Mouse (Mus musculus) B cell, adult 67 days (primary cell): ENCODE data around the gene Lins1. TPM values are rescaled to one million over a fixed set of nuclear protein-coding genes. Genes with fewer than 3 reads are reported as not detected.

ENCODE experiments used
- total RNA-seq, 2 experiments: library from RNA; stranded (reverse); gene quantifications; 4 replicates each; pipeline ENCODE4 v1.2.4; 2023

Gene Lins1
- 10 to 100 TPM in 1 of 2 experiments, 1 to 10 TPM in 1; 8.7 to 10.2 TPM for total RNA-seq

DNA sequence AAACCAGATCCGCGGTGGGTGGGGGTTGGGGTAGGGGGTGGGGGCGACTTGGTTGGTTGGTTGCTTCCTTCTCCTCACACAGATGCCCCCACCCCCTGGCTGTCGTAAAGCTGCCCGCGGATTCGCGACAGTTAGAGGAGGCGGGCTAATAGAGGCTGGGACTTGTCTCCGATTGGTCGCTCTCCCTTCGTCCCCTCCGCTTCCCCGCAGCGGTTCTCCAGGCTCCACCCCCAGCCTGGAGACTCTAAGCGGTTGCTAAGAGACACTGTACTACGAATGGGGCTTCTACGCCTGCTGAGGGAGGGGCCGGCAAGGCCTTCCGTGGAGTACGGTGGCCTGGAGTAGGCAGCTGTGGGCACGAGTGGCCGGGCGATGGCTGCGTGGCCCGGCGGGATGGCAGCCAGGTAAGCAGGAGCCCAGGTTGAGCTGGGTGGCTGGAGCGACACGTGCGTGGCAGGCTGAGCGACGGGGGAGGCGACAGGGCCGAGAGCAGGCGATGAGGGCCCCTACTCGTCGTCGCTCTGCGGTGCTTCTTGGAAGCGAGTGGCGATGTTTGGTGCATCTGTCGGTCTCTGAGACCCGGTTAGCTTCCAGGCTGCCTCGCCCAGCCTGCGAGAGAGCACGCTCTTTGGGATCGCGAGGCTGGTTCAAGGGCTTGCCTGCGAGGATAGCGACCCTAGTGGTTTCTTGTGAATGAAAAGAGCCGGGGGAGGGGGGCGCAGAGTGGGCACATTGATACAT lies at the start of gene Lins1:
Gene Lins1, plus strand, starts transcription at position 270 of the 741 bp plus-strand sequence.

DNA sequence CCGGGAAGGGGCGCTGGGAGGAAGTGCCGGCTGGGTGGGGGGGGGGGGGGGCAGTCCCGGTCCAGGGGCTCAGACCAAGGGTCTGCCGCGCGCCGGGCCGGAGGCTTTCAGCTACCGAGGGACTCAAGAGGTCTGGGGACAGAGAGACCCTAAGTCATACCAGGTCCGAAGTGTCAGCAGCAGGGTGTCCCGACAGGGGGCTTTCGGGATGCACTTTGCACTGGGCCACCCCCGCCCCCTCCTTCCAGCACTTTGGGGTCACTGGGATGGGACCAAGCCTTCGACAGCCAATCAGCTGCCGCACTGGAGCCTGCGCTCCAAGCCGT lies 432 bp upstream of the Lins1 start, which contains the start of gene Asb7:
Gene Asb7, minus strand, starts transcription at position 303 of the 326 bp plus-strand sequence.

DNA sequence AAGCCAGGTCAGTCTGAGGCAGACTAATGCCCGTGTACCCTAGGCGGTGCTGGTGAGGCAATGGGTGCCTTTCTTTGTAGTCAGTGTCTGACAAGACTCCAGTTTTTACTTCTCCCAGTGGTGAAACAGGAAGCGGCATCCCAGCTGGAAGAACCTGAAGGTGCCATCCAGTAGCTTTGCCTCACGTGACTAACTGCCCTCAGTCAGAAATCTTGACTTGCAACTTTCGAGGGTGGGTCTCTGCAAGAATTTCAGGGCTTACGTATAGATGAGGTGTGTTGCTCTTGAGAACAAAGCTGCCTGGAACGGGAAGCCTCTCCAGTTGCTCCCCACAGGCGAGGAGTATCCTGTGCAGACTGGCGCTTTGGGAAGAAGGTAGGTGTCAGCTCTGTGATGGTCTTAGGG lies 53.7 kb downstream of the Lins1 start, which contains the start of gene Cers3:
Gene Cers3, plus strand, starts transcription at position 128 of the 405 bp plus-strand sequence.

Other genes starting within 250 kb of the Lins1 start
- 10 to 100 TPM; 19.3 to 23.3 TPM for gene Asb7, start 293 bp upstream of the Lins1 start, total RNA-seq
- not detected for gene Cers3, start 53.6 kb downstream of the Lins1 start, total RNA-seq
- gene Adamts17, start 149.8 kb downstream of the Lins1 start, total RNA-seq, result not detected